Mouse (Mus musculus): ENCODE measurements around the gene Gm4763. TPM values are rescaled to one million over a fixed set of nuclear protein-coding genes. Genes with fewer than 3 reads are reported as not detected.

Gm4763 gene
- total RNA-seq, 1 experiment from 2014 or later, result not detected

Other genes with a start within 250 kb of the Gm4763 start
- gene Cadm4, start 244.9 kb downstream of the Gm4763 start, total RNA-seq (2021), result 5.7 and 6.4 TPM in 2 replicates
- gene Zfp428, start 219.9 kb downstream of the Gm4763 start, total RNA-seq (2021), result 6.1 and 7.5 TPM in 2 replicates
- not detected in 2 replicates for gene AC161166.1, start 214.5 kb downstream of the Gm4763 start, total RNA-seq (2021)
- gene Irgq, start 196.2 kb downstream of the Gm4763 start, total RNA-seq (2021), result 18.9 and 20.4 TPM in 2 replicates
- gene Pinlyp, start 180.8 kb downstream of the Gm4763 start, total RNA-seq (2021), result not detected in 2 replicates
- 38.5 and 47.0 TPM in 2 replicates for gene Xrcc1, start 180.6 kb downstream of the Gm4763 start, total RNA-seq (2021)
- 21.3 and 24.9 TPM in 2 replicates for gene Ethe1, start 139.4 kb downstream of the Gm4763 start, total RNA-seq (2021)
- 0.48 and 0.94 TPM in 2 replicates for gene Zfp575, start 139.3 kb downstream of the Gm4763 start, total RNA-seq (2021)
- gene Phldb3, start 116.1 kb downstream of the Gm4763 start, total RNA-seq (2021), result 3.2 and 4.3 TPM in 2 replicates
- 0.38 and 0.59 TPM in 2 replicates for gene Lypd3, start 90.4 kb downstream of the Gm4763 start, total RNA-seq (2021)
- not detected in 2 replicates for gene Tex101, start 50.2 kb downstream of the Gm4763 start, total RNA-seq (2021)
- gene BC049730, start 17.7 kb downstream of the Gm4763 start, total RNA-seq (2021), result not detected in 2 replicates
- gene Cd177, start 33.4 kb upstream of the Gm4763 start, total RNA-seq (2021), result 0.49 and 0.63 TPM in 2 replicates
- gene Ceacam10, start 50.3 kb upstream of the Gm4763 start, total RNA-seq (2021), result 0.93 TPM in 1 of 2 replicates, not detected in the other
- gene Gm9844, start 135.3 kb upstream of the Gm4763 start, total RNA-seq (2021), result 1.4 TPM in 1 of 2 replicates, not detected in the other
- gene Lypd4, start 143.0 kb upstream of the Gm4763 start, total RNA-seq (2021), result not detected in 2 replicates
- gene Dmrtc2, start 143.1 kb upstream of the Gm4763 start, total RNA-seq (2021), result not detected in 2 replicates
- gene Rps19, start 157.5 kb upstream of the Gm4763 start, total RNA-seq (2021), result 750 and 933 TPM in 2 replicates
- 6.0 and 35.0 TPM in 2 replicates for gene Cd79a, start 170.5 kb upstream of the Gm4763 start, total RNA-seq (2021)
- 94.9 and 164 TPM in 2 replicates for gene Arhgef1, start 176.0 kb upstream of the Gm4763 start, total RNA-seq (2021)
- not detected in 2 replicates for gene Gm4881, start 217.6 kb upstream of the Gm4763 start, total RNA-seq (2021)
- gene Rabac1, start 245.8 kb upstream of the Gm4763 start, total RNA-seq (2021), result 212 and 238 TPM in 2 replicates